Mouse (Mus musculus) C2C12 (cell line): ENCODE measurements at regions not wholly inside any gene's neighbourhood (a gene's known extent, or its start where the extent isn't known, plus 50 kb on each side); places are given as distances from the start of the nearest gene placed in this dataset.

Source experiments
- H3K27me3 ChIP-seq: one replicate; pipeline ENCODE4 v1.6.1; 2011; ENCODE audit not compliant: control insufficient read depth, insufficient read depth, insufficient read length
- H3K36me3 ChIP-seq: one replicate; pipeline ENCODE4 v1.6.1; 2011; ENCODE audit not compliant: control insufficient read depth, insufficient read depth
- H3K4me3 ChIP-seq: one replicate; pipeline ENCODE4 v1.5.1; 2011; ENCODE audit warnings: mild to moderate bottlenecking, control low read depth; ENCODE audit not compliant: poor library complexity, insufficient read depth, severe bottlenecking
- H3K79me2 ChIP-seq: one replicate; pipeline ENCODE4 v1.6.1; 2011; ENCODE audit not compliant: control insufficient read depth, insufficient read depth
- H3K79me3 ChIP-seq: one replicate; pipeline ENCODE4 v1.6.1; 2011; ENCODE audit warnings: low read depth, control low read depth
- H3ac ChIP-seq: one replicate; pipeline ENCODE3; 2011; ENCODE audit warnings: low read depth; ENCODE audit not compliant: control insufficient read depth, insufficient read length
- CEBPB ChIP-seq: IDR thresholded peaks from one replicate; pipeline ENCODE4 v1.6.1; 2011; ENCODE audit warnings: low read depth, mild to moderate bottlenecking, control low read depth, moderate library complexity
- CTCF ChIP-seq: IDR thresholded peaks from one replicate; pipeline ENCODE4 v1.5.1; 2011; ENCODE audit not compliant: control insufficient read depth, insufficient read depth, insufficient read length
- FOSL1 ChIP-seq: IDR thresholded peaks from one replicate; pipeline ENCODE4 v1.8.0; 2011; ENCODE audit warnings: mild to moderate bottlenecking, low read length; ENCODE audit not compliant: poor library complexity, insufficient read depth, severe bottlenecking
- MAX ChIP-seq: IDR thresholded peaks from one replicate; pipeline ENCODE4 v1.6.1; 2011; ENCODE audit warnings: mild to moderate bottlenecking, control low read depth
- MYOD1 ChIP-seq: IDR thresholded peaks from one replicate; pipeline ENCODE4 v1.6.1; 2011; ENCODE audit warnings: low read depth; ENCODE audit not compliant: control insufficient read depth, insufficient read length
- MYOG ChIP-seq: IDR thresholded peaks from one replicate; pipeline ENCODE4 v1.6.1; 2011; ENCODE audit not compliant: control insufficient read depth, insufficient read length; ENCODE audit errors: extremely low read depth
- USF1 ChIP-seq: IDR thresholded peaks from one replicate; pipeline ENCODE4 v1.6.1; 2011; ENCODE audit warnings: low read depth, mild to moderate bottlenecking, control low read depth, moderate library complexity

- Histone ChIP-seq H3K27me3 (no peaks in the 10 kb centered on the region), H3ac (no peak overlapping the region), H3K36me3 (no peaks in the 10 kb centered on the region), H3K79me2 (no peaks in the 10 kb centered on the region), H3K79me3 (no peaks in the 10 kb centered on the region), H3K4me3 (no peak overlapping the region)
- TF ChIP-seq FOSL1 = no peak
- no peak for TF ChIP-seq MAX
- TF ChIP-seq MYOG = no peak
- TF ChIP-seq CEBPB = no peak
- TF ChIP-seq CTCF = no peak
- TF ChIP-seq MYOD1 = no peak
- no peak for TF ChIP-seq USF1
These were observed 205.8 kb upstream of the Tprg start for GRCm38 (mm10) chr16:25080811-25081210.

GRCm38 (mm10) chr16:25083729-25084128 is 202.9 kb upstream of the Tprg start:
- Histone ChIP-seq H3K79me2 (no peaks in the 10 kb centered on the region), H3K36me3 (no peaks in the 10 kb centered on the region), H3ac (no peak overlapping the region), H3K27me3 (no peaks in the 10 kb centered on the region), H3K79me3 (no peaks in the 10 kb centered on the region), H3K4me3 (no peak overlapping the region)
- TF ChIP-seq MYOD1 (no peak), MAX (no peak), CEBPB (no peak), FOSL1 (no peak), MYOG (no peak), USF1 (no peak), CTCF (no peak)

GRCm38 (mm10) chr16:25087741-25088648 is 198.6 kb upstream of the Tprg start:
- Histone ChIP-seq H3K36me3 (no peaks in the 10 kb centered on the region), H3K27me3 (no peaks in the 10 kb centered on the region), H3K79me3 (no peaks in the 10 kb centered on the region), H3ac (no peak overlapping the region), H3K79me2 (no peaks in the 10 kb centered on the region), H3K4me3 (no peak overlapping the region)
- no peak for TF ChIP-seq CTCF
- TF ChIP-seq USF1 = no peak
- TF ChIP-seq FOSL1 = peak; percentile 4

GRCm38 (mm10) chr16:25088649-25089019 is 198.0 kb upstream of the Tprg start:
- H3K27me3 ChIP-seq = no peaks in the 10 kb centered on the region
- TF ChIP-seq CTCF (no peak), MYOG (no peak)

GRCm38 (mm10) chr16:25104165-25104564 is 182.5 kb upstream of the Tprg start:
- no peaks in the 10 kb centered on the region for H3K79me2 ChIP-seq
- H3K36me3 ChIP-seq = no peaks in the 10 kb centered on the region
- H3ac ChIP-seq = no peak overlapping the region
- H3K4me3 ChIP-seq = no peak overlapping the region
- H3K79me3 ChIP-seq = no peaks in the 10 kb centered on the region
- no peaks in the 10 kb centered on the region for H3K27me3 ChIP-seq
- TF ChIP-seq USF1 (no peak), CTCF (no peak), MYOD1 (no peak)

More at GRCm38 (mm10) chr16:25088649-25089019, 198.0 kb upstream of the Tprg start:
- H3K79me2 ChIP-seq = no peaks in the 10 kb centered on the region
- no peaks in the 10 kb centered on the region for H3K79me3 ChIP-seq
- no peak overlapping the region for H3ac ChIP-seq
- no peak overlapping the region for H3K4me3 ChIP-seq
- H3K36me3 ChIP-seq = no peaks in the 10 kb centered on the region

DNA sequence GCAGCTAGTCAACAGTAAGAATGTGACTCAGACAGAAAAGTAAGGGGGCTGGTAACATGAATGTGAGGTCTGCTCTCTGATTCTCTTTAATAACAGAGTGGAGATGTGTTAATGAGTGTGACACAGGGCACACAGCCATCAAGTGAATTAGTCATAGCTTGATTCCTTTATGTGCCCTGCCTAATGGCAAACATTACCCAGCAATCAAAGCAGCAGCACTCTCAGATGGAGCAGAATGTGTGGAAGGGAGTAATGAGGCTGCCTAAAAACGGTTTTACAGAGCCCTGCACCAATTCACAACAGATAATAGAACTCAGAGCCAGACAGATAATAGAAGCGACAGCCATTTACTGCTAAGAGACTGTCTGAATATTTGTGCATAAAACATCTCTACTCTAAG is 182.0 kb upstream of the Tprg start:
- no peaks in the 10 kb centered on the region for H3K27me3 ChIP-seq
- no peak overlapping the region for H3K4me3 ChIP-seq
- H3K36me3 ChIP-seq = no peaks in the 10 kb centered on the region
- H3K79me3 ChIP-seq = no peaks in the 10 kb centered on the region
- no peak for TF ChIP-seq MYOD1
- no peak for TF ChIP-seq USF1
- TF ChIP-seq FOSL1 = no peak
- TF ChIP-seq MYOG = no peak
- TF ChIP-seq CEBPB = no peak
- TF ChIP-seq MAX = no peak
- TF ChIP-seq CTCF = no peak
- H3ac ChIP-seq = no peak overlapping the region
- no peaks in the 10 kb centered on the region for H3K79me2 ChIP-seq
